Mouse (Mus musculus): ENCODE results near the gene Gm3633.
"Not testable (repeated sequence)": the region's sequence is repeated elsewhere in the genome, so short reads cannot be mapped to it uniquely, and the experiment has no call there.

Gene Gm3633

GRCm38 (mm10) chr14:42641817-42642216, at the start of gene Gm3633:
TSS of gene Gm3633 (minus strand) at chr14:42641917.
- not testable (repeated sequence) for H3K9me3 ChIP-seq (ENCODE audit: low read length); H3K36me3 ChIP-seq (ENCODE audit: insufficient read depth, low read length); H3K4me3 ChIP-seq (replicated peaks; ENCODE audit: low read length); H3K27me3 ChIP-seq (ENCODE audit: insufficient read depth, low read length); H3K4me1 ChIP-seq (replicated peaks; ENCODE audit: low read depth, low read length)

- not testable (repeated sequence) for H3K9me3 ChIP-seq (ENCODE audit: low read length); H3K27me3 ChIP-seq (ENCODE audit: insufficient read depth, low read length); H3K4me1 ChIP-seq (replicated peaks; ENCODE audit: low read depth, low read length); H3K36me3 ChIP-seq (ENCODE audit: insufficient read depth, low read length); H3K4me3 ChIP-seq (replicated peaks; ENCODE audit: low read length)
These were observed 13.9 kb upstream of the Gm3633 start, which contains the start of gene Gm10378 for GRCm38 (mm10) chr14:42655638-42656037. TSS of gene Gm10378 (plus strand) at chr14:42655938.

GRCm38 (mm10) chr14:42599782-42600181, 41.9 kb downstream of the Gm3633 start, which contains the start of gene Gm17124:
TSS of gene Gm17124 (minus strand) at chr14:42599882.
- H3K9me3 ChIP-seq (ENCODE audit: low read length); H3K36me3 ChIP-seq (ENCODE audit: insufficient read depth, low read length); H3K4me1 ChIP-seq (replicated peaks; ENCODE audit: low read depth, low read length): not testable (repeated sequence)

More at GRCm38 (mm10) chr14:42599782-42600181, 41.9 kb downstream of the Gm3633 start, which contains the start of gene Gm17124:
- not testable (repeated sequence) for H3K27me3 ChIP-seq (ENCODE audit: insufficient read depth, low read length); H3K4me3 ChIP-seq (replicated peaks; ENCODE audit: low read length)

Measured in E14TG2a.4 (cell line).